Mouse (Mus musculus): ENCODE results near the gene Pou5f1. TPM values are rescaled to one million over a fixed set of nuclear protein-coding genes. Genes with fewer than 3 reads are reported as not detected.
A peak's percentile ranks its signal among the peaks of the same experiment; 100 is the strongest.

The Pou5f1 gene
- polyA plus RNA-seq, 1 experiment from 2014 or later, result not detected

- no peaks in the 10 kb centered on the region for H3K27me3 ChIP-seq (replicated peaks)
- H3K9ac ChIP-seq, result no peak overlapping the region
- H3K4me2 ChIP-seq (replicated peaks), result peak overlapping the region; percentile 15; the same call in 1 of the 2 replicates
- H3K4me3 ChIP-seq, result no peak overlapping the region
- no peaks in the 10 kb centered on the region for H3K36me3 ChIP-seq
- H3K4me1 ChIP-seq, result peaks cover 4% of the 10 kb centered on the region
- ATAC-seq (ENCODE audit: low FRiP score, low read depth), result peak; percentile 48
- no peaks in the 10 kb centered on the region for H3K9me3 ChIP-seq
- WGBS, result 79% methylated on average over 15 of the region's 15 CpGs
- 0 out of 2 replicates have a peak overlapping the region, but pooled peaks have one; percentile 0 for H3K27ac ChIP-seq
Measured at GRCm38 (mm10) chr17:35542761-35543411, 37.1 kb downstream of the Pou5f1 start.

GRCm38 (mm10) chr17:35543412-35543861 is 37.6 kb downstream of the Pou5f1 start:
- peak; percentile 65 for ATAC-seq (ENCODE audit: low FRiP score, low read depth)
- Histone ChIP-seq H3K4me1 (peaks cover 4% of the 10 kb centered on the region), H3K9ac (no peak overlapping the region), H3K4me3 (no peak overlapping the region), H3K27me3 (replicated peaks) (no peaks in the 10 kb centered on the region), H3K27ac (no peak overlapping the region), H3K9me3 (no peaks in the 10 kb centered on the region), H3K4me2 (replicated peaks) (peak overlapping the region; percentile 15; the same call in 1 of the 2 replicates), H3K36me3 (no peaks in the 10 kb centered on the region)
- 28% methylated on average over 14 of the region's 14 CpGs for WGBS

GRCm38 (mm10) chr17:35544001-35544400 is 38.2 kb downstream of the Pou5f1 start:
- H3K9me3 ChIP-seq, result no peaks in the 10 kb centered on the region
- 85% methylated on average over 6 of the region's 6 CpGs for WGBS
- no peak overlapping the region for H3K4me2 ChIP-seq (replicated peaks)
- no peak for ATAC-seq (ENCODE audit: low FRiP score, low read depth)
- no peak overlapping the region for H3K27ac ChIP-seq
- no peaks in the 10 kb centered on the region for H3K36me3 ChIP-seq
- H3K27me3 ChIP-seq (replicated peaks), result no peaks in the 10 kb centered on the region
- H3K4me1 ChIP-seq, result peaks cover 4% of the 10 kb centered on the region
- H3K4me3 ChIP-seq, result no peak overlapping the region
- H3K9ac ChIP-seq, result no peak overlapping the region

- peaks cover 4% of the 10 kb centered on the region for H3K4me1 ChIP-seq
- no peak overlapping the region for H3K9ac ChIP-seq
- H3K4me2 ChIP-seq (replicated peaks), result no peak overlapping the region
- ATAC-seq (ENCODE audit: low FRiP score, low read depth), result no peak
- H3K27me3 ChIP-seq (replicated peaks), result no peaks in the 10 kb centered on the region
- H3K36me3 ChIP-seq, result no peaks in the 10 kb centered on the region
- 38% methylated on average over 6 of the region's 6 CpGs for WGBS
- no peak overlapping the region for H3K4me3 ChIP-seq
- H3K27ac ChIP-seq, result no peak overlapping the region
- no peaks in the 10 kb centered on the region for H3K9me3 ChIP-seq
Measured at GRCm38 (mm10) chr17:35544680-35545079, 38.9 kb downstream of the Pou5f1 start.

- Histone ChIP-seq H3K4me2 (replicated peaks) (no peak overlapping the region), H3K36me3 (no peaks in the 10 kb centered on the region), H3K27ac (no peak overlapping the region), H3K4me1 (peaks cover 4% of the 10 kb centered on the region), H3K9me3 (no peaks in the 10 kb centered on the region), H3K27me3 (replicated peaks) (no peaks in the 10 kb centered on the region), H3K9ac (no peak overlapping the region), H3K4me3 (no peak overlapping the region)
- no peak for ATAC-seq (ENCODE audit: low FRiP score, low read depth)
- WGBS, result 62% methylated on average over 2 of the region's 2 CpGs
Measured at GRCm38 (mm10) chr17:35547465-35547864, 41.6 kb downstream of the Pou5f1 start.

- Histone ChIP-seq H3K4me2 (replicated peaks) (no peak overlapping the region), H3K4me1 (peaks cover 4% of the 10 kb centered on the region), H3K27ac (no peak overlapping the region), H3K9ac (no peak overlapping the region), H3K36me3 (no peaks in the 10 kb centered on the region), H3K4me3 (no peak overlapping the region), H3K27me3 (replicated peaks) (no peaks in the 10 kb centered on the region), H3K9me3 (no peaks in the 10 kb centered on the region)
- 20% methylated on average over 5 of the region's 5 CpGs for WGBS
- ATAC-seq (ENCODE audit: low FRiP score, low read depth), result no peak
Measured at GRCm38 (mm10) chr17:35548636-35549035, 42.8 kb downstream of the Pou5f1 start.

- 59% methylated on average over 15 of the region's 15 CpGs for WGBS
- no peak overlapping the region for H3K4me3 ChIP-seq
- H3K9me3 ChIP-seq, result no peaks in the 10 kb centered on the region
- peaks cover 4% of the 10 kb centered on the region for H3K4me1 ChIP-seq
- no peak overlapping the region for H3K27ac ChIP-seq
- 0 out of 2 replicates have a peak overlapping the region, but pooled peaks have one; percentile 17 for H3K4me2 ChIP-seq (replicated peaks)
- H3K9ac ChIP-seq, result no peak overlapping the region
- H3K36me3 ChIP-seq, result no peaks in the 10 kb centered on the region
- no peak for ATAC-seq (ENCODE audit: low FRiP score, low read depth)
- no peaks in the 10 kb centered on the region for H3K27me3 ChIP-seq (replicated peaks)
Measured at GRCm38 (mm10) chr17:35549437-35550142, 43.8 kb downstream of the Pou5f1 start.

- Histone ChIP-seq H3K4me3 (no peak overlapping the region), H3K4me1 (peaks cover 4% of the 10 kb centered on the region), H3K27ac (no peak overlapping the region), H3K27me3 (replicated peaks) (no peaks in the 10 kb centered on the region), H3K36me3 (no peaks in the 10 kb centered on the region), H3K4me2 (replicated peaks) (no peak overlapping the region), H3K9me3 (no peaks in the 10 kb centered on the region), H3K9ac (no peak overlapping the region)
- WGBS, result 94% methylated on average over 4 of the region's 4 CpGs
- no peak for ATAC-seq (ENCODE audit: low FRiP score, low read depth)
Measured at GRCm38 (mm10) chr17:35550143-35550494, 44.3 kb downstream of the Pou5f1 start.

- ATAC-seq (ENCODE audit: low FRiP score, low read depth), result no peak
- Histone ChIP-seq H3K9me3 (no peaks in the 10 kb centered on the region), H3K4me2 (replicated peaks) (no peak overlapping the region), H3K4me1 (peaks cover 4% of the 10 kb centered on the region), H3K36me3 (no peaks in the 10 kb centered on the region), H3K4me3 (no peak overlapping the region), H3K27ac (no peak overlapping the region), H3K27me3 (replicated peaks) (no peaks in the 10 kb centered on the region), H3K9ac (no peak overlapping the region)
- 44% methylated on average over 8 of the region's 8 CpGs for WGBS
Measured at GRCm38 (mm10) chr17:35550871-35551270, 45.1 kb downstream of the Pou5f1 start.

GRCm38 (mm10) chr17:35551881-35552414 is 46.1 kb downstream of the Pou5f1 start, which contains the start of gene Cdsn:
Gene Cdsn (plus strand): TSS chr17:35552128.
- no peak within 1 kb of the TSS for H3K27ac ChIP-seq
- no peak within 1 kb of the TSS for H3K9ac ChIP-seq
- no peaks in the 10 kb centered on the region for H3K36me3 ChIP-seq
- ATAC-seq (ENCODE audit: low FRiP score, low read depth), result no peak
- no peak within 1 kb of the TSS for H3K4me3 ChIP-seq
- 85% methylated on average over 10 of the region's 10 CpGs for WGBS
- no peaks in the 10 kb centered on the region for H3K27me3 ChIP-seq (replicated peaks)
- no peak within 1 kb of the TSS for H3K4me2 ChIP-seq (replicated peaks)
- H3K4me1 ChIP-seq, result peaks cover under 1% of the 10 kb centered on the region; the same call in 1 of the 2 replicates
- H3K9me3 ChIP-seq, result no peaks in the 10 kb centered on the region

- Histone ChIP-seq H3K9me3 (no peaks in the 10 kb centered on the region), H3K4me2 (replicated peaks) (no peak overlapping the region), H3K27ac (no peak overlapping the region), H3K4me3 (no peak overlapping the region), H3K27me3 (replicated peaks) (no peaks in the 10 kb centered on the region), H3K9ac (no peak overlapping the region), H3K4me1 (no peaks in the 10 kb centered on the region), H3K36me3 (no peaks in the 10 kb centered on the region)
- no peak for ATAC-seq (ENCODE audit: low FRiP score, low read depth)
- 84% methylated on average over 5 of the region's 5 CpGs for WGBS
Measured at GRCm38 (mm10) chr17:35554321-35554720, 48.5 kb downstream of the Pou5f1 start.

GRCm38 (mm10) chr17:35554761-35555397 is 49.1 kb downstream of the Pou5f1 start:
- no peak overlapping the region for H3K4me3 ChIP-seq
- no peak overlapping the region for H3K9ac ChIP-seq
- 94% methylated on average over 18 of the region's 18 CpGs for WGBS
- H3K9me3 ChIP-seq, result no peaks in the 10 kb centered on the region
- no peaks in the 10 kb centered on the region for H3K36me3 ChIP-seq
- no peaks in the 10 kb centered on the region for H3K4me1 ChIP-seq
- ATAC-seq (ENCODE audit: low FRiP score, low read depth), result no peak
- no peaks in the 10 kb centered on the region for H3K27me3 ChIP-seq (replicated peaks)
- no peak overlapping the region for H3K4me2 ChIP-seq (replicated peaks)
- H3K27ac ChIP-seq, result no peak overlapping the region
